Mouse (Mus musculus): ENCODE data around the gene Med21. TPM values are rescaled to one million over a fixed set of nuclear protein-coding genes. Genes with fewer than 3 reads are reported as not detected.

Gene Med21
- total and polyA plus RNA-seq, 3 experiments = 42.4 to 124 (median 56.0) TPM

DNA sequence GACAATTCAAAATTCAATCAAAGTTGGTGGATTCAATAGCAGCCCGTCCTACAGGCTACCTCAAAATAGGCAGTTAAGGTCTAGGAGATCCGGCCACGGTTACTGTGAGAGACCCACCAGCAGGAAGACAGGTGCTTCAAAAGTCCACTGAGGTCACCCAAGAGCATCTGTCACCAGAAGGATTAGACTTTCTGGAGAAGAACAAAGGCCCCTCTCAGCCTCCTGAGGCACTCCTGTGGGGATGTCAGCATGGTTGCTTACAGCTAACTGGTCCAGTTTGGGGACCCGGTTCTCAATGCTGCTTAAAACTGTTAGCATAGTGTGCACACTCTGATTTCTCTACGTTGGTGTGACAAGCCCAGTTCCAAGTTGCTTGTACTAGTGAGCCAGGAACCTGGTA lies 29.8 kb downstream of the Med21 start:
- TF ChIP-seq USF1 (IDR thresholded peaks at IDR 0.05; ENCODE audit: low read depth, low read length) = no peak
- TF ChIP-seq MEF2A (IDR thresholded peaks at IDR 0.05; ENCODE audit: borderline replicate concordance, low read depth, low read length) = no peak
- no peak for TF ChIP-seq JUN (IDR thresholded peaks at IDR 0.05; ENCODE audit: insufficient read depth, low read depth, low read length)
- TF ChIP-seq MYC (IDR thresholded peaks at IDR 0.05; ENCODE audit: low read depth, low read length) = no peak
- TF ChIP-seq PAX5 (IDR thresholded peaks at IDR 0.05; ENCODE audit: low read length) = no peak
- TF ChIP-seq UBTF (IDR thresholded peaks at IDR 0.05; ENCODE audit: low read depth, low read length) = no peak
- TF ChIP-seq MAFK (IDR thresholded peaks at IDR 0.05; ENCODE audit: insufficient replicate concordance, low read length) = no peak
- TF ChIP-seq RCOR1 (conservative IDR thresholded peaks at IDR 0.05; ENCODE audit: low read depth, low read length) = no peak
- no peak for TF ChIP-seq BHLHE40 (IDR thresholded peaks at IDR 0.05; ENCODE audit: low read depth, low read length)
- TF ChIP-seq KAT2A (IDR thresholded peaks at IDR 0.05; ENCODE audit: insufficient replicate concordance, low read length) = no peak
- Histone ChIP-seq H3K4me3 (replicated peaks in 1 of 3; ENCODE audit: low read depth in 2 of 3, low read length in 2 of 3, poor library complexity in 1 of 3) (no peak overlapping the region), H3K27me3 (replicated peaks) (no peaks in the 10 kb centered on the region), H3K4me2 (ENCODE audit: insufficient read depth, low read depth, poor library complexity, severe bottlenecking) (no peak overlapping the region), H3K9me3 (replicated peaks; ENCODE audit: low read length) (peaks cover 6% of the 10 kb centered on the region), H3K4me1 (ENCODE audit: control insufficient read depth in 1 of 2, insufficient read depth in 2 of 2) (peaks cover 11 to 34% of the 10 kb centered on the region in 2 experiments), H3K36me3 (replicated peaks in 1 of 2; ENCODE audit: control insufficient read depth in 1 of 2, insufficient read depth in 1 of 2, low read length in 1 of 2) (no peaks in the 10 kb centered on the region), H3K27ac (ENCODE audit: insufficient read depth, low read depth) (no peak overlapping the region), H3K79me2 (replicated peaks; ENCODE audit: control insufficient read depth, extremely low read depth, insufficient read depth, poor library complexity, severe bottlenecking) (no peaks in the 10 kb centered on the region), H3K9ac (ENCODE audit: insufficient read depth, low read depth) (no peak overlapping the region)
- dilution Hi-C loops (cut with MboI; ENCODE audit: extremely low pct_ligation_motif_present, extremely low pct_unique_long_range_greater_than_20kb, low sequenced_read_pairs) (no loop called here), in situ Hi-C loops (cut with MboI; ENCODE audit: low pct_ligation_motif_present, low pct_unique_long_range_greater_than_20kb, low sequenced_read_pairs) (loop anchor here (25.0 kb wide), 1 partner anchor 315 kb away; no protein-coding TSS in a partner anchor)
- no peak for DNase-seq (ENCODE audit: extremely low read depth)

DNA sequence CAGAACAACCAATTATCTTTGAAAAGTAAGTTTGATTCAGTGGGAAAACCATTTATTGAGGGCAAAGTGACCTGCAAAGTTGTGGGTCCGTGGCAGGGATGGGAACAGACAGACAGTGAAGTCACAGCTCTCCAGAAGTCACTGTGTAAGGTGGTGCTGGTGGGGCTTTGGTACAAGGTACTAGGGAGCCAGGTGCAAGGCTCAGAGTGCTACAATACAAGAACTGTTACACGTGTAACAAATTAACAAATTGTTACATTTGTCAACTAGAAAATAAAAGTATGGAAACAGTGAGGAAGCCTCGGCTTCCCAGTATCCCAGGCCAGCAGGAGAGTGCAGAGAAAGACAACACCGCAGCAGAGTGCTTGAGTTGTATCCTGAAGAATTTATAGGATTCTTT lies 31.3 kb downstream of the Med21 start:
- Histone ChIP-seq H3K9me3 (replicated peaks; ENCODE audit: low read length) (peaks cover 6% of the 10 kb centered on the region), H3K4me2 (ENCODE audit: insufficient read depth, low read depth, poor library complexity, severe bottlenecking) (no peak overlapping the region), H3K79me2 (replicated peaks; ENCODE audit: control insufficient read depth, extremely low read depth, insufficient read depth, poor library complexity, severe bottlenecking) (no peaks in the 10 kb centered on the region), H3K4me1 (ENCODE audit: control insufficient read depth in 1 of 2, insufficient read depth in 2 of 2) (peaks cover 11 to 28% of the 10 kb centered on the region in 2 experiments), H3K27ac (ENCODE audit: insufficient read depth, low read depth) (no peak overlapping the region), H3K36me3 (replicated peaks in 1 of 2; ENCODE audit: control insufficient read depth in 1 of 2, insufficient read depth in 1 of 2, low read length in 1 of 2) (no peaks in the 10 kb centered on the region), H3K4me3 (replicated peaks in 1 of 3; ENCODE audit: low read depth in 2 of 3, low read length in 2 of 3, poor library complexity in 1 of 3) (no peak overlapping the region), H3K9ac (ENCODE audit: insufficient read depth, low read depth) (no peak overlapping the region), H3K27me3 (replicated peaks) (no peaks in the 10 kb centered on the region)
- TF ChIP-seq E2F4 (IDR thresholded peaks at IDR 0.05; ENCODE audit: insufficient replicate concordance, low read depth, low read length) (no peak), USF1 (IDR thresholded peaks at IDR 0.05; ENCODE audit: low read depth, low read length) (no peak), BHLHE40 (IDR thresholded peaks at IDR 0.05; ENCODE audit: low read depth, low read length) (no peak), ZC3H11A (IDR thresholded peaks at IDR 0.05; ENCODE audit: low read depth, low read length) (no peak), GABPA (IDR thresholded peaks at IDR 0.05; ENCODE audit: insufficient replicate concordance, low read depth, low read length) (no peak), RCOR1 (conservative IDR thresholded peaks at IDR 0.05; ENCODE audit: low read depth, low read length) (no peak), ZMIZ1 (IDR thresholded peaks at IDR 0.05; ENCODE audit: low read depth, low read length) (no peak), MAX (IDR thresholded peaks at IDR 0.05; ENCODE audit: low read length) (no peak), MYC (IDR thresholded peaks at IDR 0.05; ENCODE audit: low read depth, low read length) (no peak), MEF2A (IDR thresholded peaks at IDR 0.05; ENCODE audit: borderline replicate concordance, low read depth, low read length) (no peak), POLR2A (IDR thresholded peaks at IDR 0.05; ENCODE audit: low read depth, low read length) (no peak), KAT2A (IDR thresholded peaks at IDR 0.05; ENCODE audit: insufficient replicate concordance, low read length) (no peak), SMC3 (IDR thresholded peaks at IDR 0.05; ENCODE audit: low read depth, low read length) (no peak), TCF12 (IDR thresholded peaks at IDR 0.05; ENCODE audit: low read depth, low read length) (no peak), HCFC1 (IDR thresholded peaks at IDR 0.05; ENCODE audit: low read depth, low read length) (no peak), JUN (IDR thresholded peaks at IDR 0.05; ENCODE audit: insufficient read depth, low read depth, low read length) (no peak), ZKSCAN1 (IDR thresholded peaks at IDR 0.05; ENCODE audit: borderline replicate concordance, low read depth, low read length) (no peak)
- dilution Hi-C loops (cut with MboI; ENCODE audit: extremely low pct_ligation_motif_present, extremely low pct_unique_long_range_greater_than_20kb, low sequenced_read_pairs) (no loop called here), in situ Hi-C loops (cut with MboI; ENCODE audit: low pct_ligation_motif_present, low pct_unique_long_range_greater_than_20kb, low sequenced_read_pairs) (loop anchor here (25.0 kb wide), 1 partner anchor 314 kb away; no protein-coding TSS in a partner anchor)
- no peak for DNase-seq (ENCODE audit: extremely low read depth)

Measured in CH12.LX (cell line).